Mouse (Mus musculus) spleen, embryonic (tissue): ENCODE measurements around the gene Fbxl7.

ENCODE experiments used
- CTCF ChIA-PET: fragments of 350-600 bp; sonication (Branson Sonifier 250); formaldehyde crosslinking; loops from one replicate; lab custom pipeline; 2022; lab: Charles Lee

The Fbxl7 gene

DNA sequence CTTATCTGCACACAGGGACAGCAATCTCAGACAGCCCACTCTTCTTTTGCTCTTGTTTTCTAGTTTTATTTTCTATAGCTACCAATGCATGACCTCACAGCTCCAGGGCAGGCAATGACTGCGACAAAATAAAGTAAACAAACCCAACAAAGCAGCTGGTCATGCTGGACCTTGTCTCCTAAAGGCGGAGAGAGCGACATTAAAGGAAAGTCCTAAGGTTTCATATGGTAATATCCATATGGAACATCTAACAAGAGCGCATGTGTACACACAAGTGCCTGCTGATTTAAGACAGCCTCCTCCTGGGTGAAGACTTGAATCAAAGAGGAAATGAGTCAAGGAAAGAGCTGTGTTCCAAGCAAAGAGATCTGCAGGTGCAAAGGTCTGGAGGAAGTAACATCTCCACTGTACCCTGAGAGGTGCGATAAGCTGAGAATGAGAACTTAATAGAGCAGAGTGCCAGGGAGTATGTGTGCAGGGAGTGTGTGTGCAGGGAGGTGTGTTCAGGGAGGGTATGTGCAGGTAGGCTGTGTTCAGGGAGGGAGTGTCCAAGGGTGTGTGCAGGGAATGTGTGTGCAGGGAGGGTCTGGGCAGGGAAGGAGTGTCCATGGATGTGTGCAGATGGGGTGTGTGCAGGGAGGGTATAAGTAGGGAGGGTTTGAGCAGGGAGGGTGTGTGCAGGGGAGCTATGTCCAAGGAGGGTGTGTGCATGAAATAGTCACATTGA is 193.3 kb downstream of the Fbxl7 start:
- CTCF ChIA-PET, result no interaction called here

DNA sequence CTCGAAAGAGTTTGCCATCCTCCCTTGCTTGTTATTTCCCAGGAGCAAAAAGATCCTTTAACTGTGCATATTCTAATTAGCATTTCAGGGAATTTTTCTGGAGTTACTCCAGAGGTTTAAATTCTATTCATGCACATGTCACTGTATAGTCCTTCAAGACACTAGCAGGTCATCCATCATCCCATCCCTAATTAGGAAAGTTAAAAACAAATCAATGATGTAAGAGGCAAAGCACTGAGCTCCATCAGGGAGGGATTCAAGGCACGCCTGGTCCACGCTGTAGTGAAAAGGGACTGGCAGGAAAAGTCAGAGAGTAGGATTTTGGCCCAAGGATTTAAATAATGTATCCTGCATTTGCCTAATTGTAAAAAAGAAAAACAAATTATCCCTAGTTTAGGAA is 202.3 kb downstream of the Fbxl7 start:
- CTCF ChIA-PET, result no interaction called here

DNA sequence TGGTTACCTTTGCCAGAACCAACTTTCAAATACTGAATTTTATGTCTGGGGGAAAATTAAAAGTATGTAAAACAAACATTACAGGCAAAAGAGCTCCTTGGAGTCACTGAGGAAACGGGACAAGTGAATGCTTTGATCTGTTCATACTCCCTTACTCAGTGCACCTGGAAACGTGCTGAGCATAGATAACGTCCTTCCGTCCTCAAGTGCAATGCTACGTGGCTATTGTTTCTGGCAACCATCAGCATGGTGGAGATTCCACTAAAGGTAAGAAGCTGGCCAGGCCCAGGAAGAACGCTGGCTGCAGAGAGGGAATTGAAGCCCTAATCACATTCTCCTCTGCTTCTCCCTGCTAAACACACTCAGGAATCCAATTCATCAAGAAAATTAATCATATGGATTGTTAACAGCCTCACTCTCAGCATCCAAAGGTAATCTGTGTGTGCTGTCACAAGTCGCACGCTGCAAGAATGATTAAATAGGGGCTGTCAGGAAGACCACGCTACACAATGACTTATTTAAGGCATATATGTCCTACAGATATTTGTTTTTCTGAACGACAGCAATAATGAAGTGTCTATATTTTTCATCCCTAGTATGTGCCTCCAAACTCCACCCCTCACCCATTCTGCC is 206.8 kb downstream of the Fbxl7 start:
- CTCF ChIA-PET, result no interaction called here

DNA sequence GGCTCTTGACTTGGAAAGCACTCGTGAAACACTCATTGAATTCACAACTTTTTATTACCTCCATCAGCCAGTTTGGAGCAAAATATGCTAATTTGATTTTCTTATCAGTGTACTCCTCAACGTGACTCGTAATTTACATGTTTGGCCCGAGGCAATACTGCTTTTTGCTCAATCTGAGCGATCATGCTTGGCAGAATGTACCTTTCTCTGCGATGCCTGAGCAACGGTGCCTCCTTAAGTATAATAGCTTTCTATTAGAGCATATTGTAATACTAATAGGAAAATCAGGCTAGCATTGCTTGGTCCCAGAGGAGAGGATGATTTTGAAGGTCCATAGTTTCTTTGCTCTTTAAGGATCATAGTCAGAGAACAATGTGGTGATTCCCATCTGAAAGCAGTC is 207.7 kb downstream of the Fbxl7 start:
- CTCF ChIA-PET, result no interaction called here

DNA sequence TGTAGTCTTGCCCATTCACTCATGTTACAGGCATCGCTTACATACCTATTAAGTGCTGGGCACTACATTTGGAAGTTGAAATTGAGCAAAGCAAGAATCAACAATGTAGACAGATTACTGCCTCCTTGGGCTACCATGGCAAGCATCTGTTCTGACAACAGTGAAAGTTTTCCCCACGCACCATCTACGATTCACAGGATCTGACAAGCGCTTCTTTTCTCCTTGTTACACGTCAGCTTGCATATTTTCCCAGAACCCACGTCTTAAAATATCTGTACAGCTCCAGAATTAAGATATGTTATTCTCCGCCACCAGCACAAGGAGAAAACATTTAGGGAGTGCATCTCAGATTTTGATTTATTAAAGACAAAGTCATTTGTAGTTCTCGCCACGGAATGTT is 213.1 kb downstream of the Fbxl7 start:
- CTCF ChIA-PET, result no interaction called here

DNA sequence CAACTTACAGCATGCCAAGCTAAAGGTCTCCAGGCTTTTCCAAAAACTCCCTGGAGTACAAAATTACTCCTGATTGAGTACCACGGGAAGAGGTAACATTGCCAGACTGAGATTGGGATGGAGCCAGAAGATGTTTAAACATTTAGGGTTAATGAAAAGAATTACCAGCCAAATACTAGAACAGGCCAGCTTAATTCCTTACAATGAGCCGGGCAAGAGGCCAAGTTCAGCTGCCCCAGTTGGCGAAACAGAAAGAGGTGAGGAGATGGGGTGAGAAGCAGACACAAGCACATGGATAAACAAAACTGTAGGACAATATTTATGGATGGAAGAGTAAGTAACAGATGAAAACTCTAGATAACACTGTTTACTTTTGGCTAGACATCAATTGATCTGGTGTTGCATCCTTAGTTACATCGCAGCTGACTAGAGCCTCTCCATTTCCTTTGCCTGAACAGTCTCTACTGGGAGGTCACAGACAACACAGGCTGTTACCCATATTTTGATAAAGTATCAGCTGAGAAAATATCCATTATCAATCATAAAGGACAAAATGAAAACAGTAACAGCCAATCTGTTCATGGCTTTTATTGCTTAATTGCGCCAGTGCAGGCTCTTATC is 222.0 kb downstream of the Fbxl7 start:
- CTCF ChIA-PET, result no interaction called here

DNA sequence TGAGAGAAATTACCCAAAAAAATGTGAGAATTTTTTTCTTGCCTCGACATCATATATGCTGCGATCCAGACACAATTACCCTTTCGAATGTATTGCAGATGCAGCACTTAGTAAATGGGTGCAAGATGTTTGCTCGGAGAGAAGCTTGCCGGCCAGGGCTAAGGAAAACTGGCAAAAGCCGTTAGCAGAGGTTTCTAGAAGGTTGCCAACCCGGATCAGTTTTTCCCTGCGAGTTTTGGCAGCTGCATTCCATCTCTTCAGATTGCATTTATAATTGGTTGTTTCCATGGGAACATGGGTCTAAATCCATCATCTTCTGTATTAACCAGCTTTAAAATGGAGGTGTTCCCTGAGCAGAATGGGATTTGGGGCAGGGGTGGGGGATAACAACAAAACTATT is 240.4 kb downstream of the Fbxl7 start:
- CTCF ChIA-PET, result no interaction called here

DNA sequence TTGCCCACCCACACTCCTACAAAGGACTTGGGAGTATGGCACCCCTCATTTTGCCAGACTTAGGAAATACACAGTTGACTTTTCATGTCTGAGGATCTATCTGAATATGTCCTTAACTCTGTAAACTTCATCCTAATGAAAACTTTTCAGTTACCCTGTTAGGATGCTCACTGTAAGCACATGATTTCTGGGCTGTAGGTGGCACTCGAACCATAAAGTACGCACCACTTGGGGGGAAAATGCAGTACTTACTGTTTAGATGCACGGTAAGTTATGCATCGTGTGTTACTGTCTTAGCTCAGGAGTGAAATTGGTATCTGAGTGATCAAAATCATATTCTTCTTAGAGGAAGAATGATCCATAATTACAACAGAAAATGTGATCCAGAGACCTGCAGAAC is 252.8 kb downstream of the Fbxl7 start:
- CTCF ChIA-PET, result no interaction called here

DNA sequence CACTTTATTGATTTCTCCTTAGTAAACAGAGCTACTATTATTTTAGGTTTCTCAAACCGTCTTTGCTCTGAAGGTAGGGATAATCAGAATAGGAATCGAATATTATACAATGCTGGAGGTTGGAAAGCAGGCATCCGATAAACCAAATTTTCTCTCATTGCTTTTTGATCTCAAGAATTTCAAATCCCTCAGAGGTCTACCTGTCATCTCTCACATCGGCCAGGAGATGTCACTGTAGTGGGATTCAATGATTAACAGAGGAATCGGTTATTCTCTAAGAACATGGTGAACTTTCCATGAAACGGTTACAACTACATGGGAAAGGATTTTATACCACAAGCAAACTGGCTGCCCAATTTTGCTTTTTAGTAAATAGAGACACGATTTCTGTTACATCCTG is 255.7 kb downstream of the Fbxl7 start:
- CTCF ChIA-PET, result no interaction called here

DNA sequence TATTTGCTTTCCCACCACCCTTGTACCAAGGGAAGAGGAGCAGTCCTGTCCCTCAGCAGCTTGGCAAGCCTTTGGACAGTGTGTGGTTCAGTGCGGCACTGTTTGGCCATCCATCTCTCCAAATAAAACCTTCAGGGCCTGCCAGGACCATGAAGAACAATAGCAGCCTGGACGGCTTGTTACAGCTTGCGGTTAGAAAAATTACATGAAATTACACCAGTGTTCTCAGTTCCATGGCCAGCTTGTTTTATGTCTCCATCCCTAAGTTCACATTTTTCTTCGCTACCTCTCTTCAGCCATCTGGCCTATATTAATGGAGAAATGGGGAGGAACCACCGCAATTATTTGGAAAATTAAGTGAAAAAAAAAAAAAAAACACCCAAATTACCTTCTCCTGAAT is 259.8 kb downstream of the Fbxl7 start:
- CTCF ChIA-PET, result no interaction called here

DNA sequence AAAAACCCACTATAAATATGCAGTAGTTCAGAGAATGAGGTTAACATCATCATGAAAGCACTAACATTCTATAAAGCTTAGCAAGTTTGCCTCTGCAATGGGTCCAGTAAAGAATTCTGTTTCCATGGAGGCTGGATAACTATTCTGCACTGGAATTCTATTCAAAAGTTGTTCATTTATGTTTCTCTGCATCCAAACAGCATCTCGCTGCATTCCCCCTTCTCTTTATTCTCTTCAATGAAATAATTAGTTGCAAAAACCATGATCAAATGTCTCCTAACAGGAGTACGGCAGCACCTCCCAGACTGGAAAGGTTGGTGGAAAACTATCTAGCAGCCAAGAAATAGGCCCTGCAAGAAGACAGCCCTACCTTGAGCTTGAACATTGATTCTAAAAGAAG is 267.2 kb downstream of the Fbxl7 start:
- CTCF ChIA-PET, result no interaction called here

DNA sequence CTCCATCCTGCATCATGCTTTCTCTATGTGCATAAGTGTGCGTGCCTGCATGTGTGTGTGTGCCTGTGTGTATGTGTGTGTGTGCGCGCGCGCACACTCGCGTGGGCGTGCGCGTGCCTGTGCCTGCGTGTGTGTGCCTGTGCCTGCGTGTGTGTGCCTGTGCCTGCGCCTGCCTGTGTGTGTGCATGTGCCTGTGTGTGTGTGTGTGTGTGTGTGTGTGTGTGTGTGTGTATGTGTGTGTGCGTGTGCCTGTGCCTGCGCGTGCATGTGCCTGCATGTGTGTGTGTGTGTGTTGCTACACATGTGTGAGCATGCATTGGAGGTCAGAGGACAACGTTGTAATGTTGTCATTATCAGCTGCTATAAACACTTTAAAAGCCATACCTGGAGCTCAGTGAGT is 272.1 kb downstream of the Fbxl7 start:
- CTCF ChIA-PET, result no interaction called here

DNA sequence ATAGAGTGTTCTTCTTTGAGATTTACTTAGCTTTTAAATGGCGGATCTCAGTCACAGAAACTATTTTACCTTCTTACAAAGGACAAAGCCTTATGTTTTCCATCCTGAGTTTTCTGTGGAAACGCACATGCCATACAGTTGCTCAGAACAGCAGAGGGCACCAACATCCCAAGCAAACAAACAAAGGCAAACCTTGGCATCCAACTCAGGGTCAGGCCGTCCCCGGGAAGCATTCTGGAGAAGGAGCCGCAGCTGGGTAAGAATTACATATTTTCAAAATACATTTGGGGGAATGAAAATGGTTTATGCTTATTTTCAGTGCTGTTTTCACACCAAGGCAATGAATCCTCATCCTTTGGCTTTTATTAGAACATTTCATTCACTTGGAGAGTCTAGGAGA is 275.1 kb downstream of the Fbxl7 start:
- CTCF ChIA-PET, result no interaction called here

DNA sequence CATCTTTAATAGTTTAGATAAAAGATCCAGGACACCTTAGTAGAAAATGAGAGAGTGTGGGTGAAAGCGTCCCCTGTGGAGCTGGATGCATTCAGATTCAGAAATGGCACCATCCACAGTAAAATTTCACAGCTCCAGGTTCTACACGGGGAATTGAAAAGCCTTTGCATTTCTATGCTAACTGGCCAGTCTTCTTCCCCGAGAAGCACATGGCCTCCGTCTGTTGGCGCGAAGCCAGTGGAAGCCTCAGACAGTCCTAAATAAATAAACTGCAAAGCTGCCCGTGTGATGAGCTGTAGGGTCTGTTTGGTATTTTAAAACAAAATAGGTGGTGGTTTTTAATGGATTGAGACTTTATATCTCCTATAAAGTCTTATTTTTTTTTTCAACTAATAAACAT is 276.2 kb downstream of the Fbxl7 start:
- CTCF ChIA-PET, result no interaction called here

DNA sequence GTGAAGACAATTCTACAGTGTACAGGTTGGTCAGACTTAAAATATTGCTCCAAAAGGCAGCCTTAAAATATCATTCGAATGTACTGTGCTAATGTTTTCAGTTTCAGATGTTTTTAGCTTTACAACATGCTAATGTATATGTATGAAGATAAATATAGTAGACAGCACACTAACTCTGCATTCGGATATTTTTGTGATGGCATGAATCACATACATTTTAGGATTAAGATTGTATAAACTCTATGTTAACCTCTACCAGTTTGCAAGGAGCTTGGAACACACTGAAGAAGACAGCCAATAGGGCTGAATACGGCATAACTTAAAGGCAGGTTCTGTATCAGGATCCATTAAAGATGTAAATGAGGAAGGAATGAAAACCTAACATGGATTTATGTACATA is 299.1 kb downstream of the Fbxl7 start:
- CTCF ChIA-PET, result no interaction called here

DNA sequence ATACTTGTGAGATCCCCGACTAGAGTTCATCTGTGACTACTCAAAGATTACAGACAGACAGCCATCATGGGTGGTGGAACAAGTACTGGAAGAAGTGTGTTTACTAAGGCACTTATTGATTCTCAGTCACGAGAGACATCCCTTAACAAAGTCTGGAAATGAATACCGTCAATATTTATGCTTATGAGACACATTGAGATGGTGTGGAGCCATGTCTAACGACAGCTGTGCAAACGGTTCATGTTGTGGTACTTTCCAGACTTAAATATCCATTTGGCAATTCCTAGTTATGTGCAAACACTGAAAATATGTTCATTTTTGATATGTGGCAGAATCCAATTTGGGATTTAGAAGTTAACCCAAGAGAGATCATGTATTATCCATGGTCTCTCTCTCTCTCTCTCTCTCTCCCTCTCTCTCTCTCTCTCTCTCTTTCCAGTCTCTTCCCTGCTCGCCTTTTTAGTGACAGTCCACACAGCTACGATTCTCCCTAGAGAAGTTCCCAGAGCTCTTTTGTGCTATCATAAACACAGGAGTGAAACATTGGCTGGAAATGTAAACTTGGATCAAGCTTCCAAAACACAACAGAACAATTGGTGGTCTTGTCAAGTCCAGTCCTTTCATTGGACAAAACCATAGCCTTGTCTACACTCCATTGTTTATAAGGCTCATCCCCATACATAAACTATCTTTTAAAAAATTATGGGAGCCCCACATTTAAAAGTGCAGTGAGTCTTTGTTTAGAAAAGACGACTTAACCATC is 315.3 kb downstream of the Fbxl7 start:
- CTCF ChIA-PET, result no interaction called here

DNA sequence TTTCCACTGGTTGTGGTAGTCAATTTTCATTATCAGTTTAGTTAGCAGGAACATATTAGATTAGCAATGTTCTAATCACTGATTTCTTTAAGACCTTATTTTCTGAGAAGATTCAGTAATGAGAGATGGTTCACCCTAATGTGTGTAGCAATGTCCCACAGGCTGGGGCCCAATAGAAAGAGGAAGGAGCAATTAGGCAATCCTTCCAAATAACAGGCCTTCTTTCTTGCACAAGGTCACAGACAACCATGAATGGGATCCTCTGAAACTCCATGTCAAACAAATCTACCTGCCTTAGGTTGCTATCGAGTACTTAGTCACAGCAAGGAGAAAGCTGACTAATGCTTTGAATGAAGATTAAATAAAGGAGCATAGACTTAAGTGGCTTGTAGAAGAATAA is 316.9 kb downstream of the Fbxl7 start:
- CTCF ChIA-PET, result no interaction called here

DNA sequence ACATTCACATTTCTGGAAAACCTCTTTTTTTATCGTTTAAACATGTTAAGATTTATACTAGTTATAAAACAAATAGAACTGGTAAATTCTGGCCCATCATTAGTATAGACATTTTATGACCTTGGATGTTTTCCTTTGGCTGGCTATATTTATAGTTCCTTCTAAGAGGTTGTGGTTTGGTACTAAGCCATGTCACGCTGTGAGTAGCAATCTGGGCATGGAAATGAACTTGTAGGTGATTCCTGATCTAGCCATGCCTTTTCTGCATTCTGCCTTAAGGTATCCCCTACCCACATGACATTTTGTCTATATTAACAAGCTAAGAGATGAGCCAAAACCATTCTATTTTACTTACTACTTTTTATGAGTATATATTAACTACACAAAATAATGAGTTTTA is 329.3 kb downstream of the Fbxl7 start:
- CTCF ChIA-PET, result no interaction called here

DNA sequence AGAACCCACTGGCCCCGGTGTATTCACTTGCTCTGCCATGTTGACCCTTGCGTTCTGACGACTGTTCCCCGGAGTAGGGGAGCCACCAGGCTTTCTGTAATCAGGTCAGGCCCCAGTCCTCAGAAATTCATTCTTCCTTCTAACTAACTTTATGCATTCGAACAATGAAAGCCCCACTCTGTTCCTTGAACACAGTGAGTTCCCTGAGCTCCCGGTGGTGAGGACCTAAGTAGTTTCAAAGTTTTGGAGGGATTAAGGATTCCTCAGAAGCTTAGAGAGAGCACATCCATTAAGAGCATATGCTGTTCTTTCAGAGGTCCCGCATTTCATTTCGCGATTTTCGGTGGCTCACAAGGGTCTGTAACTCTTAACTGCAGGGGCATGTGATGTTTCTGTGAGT is 341.8 kb downstream of the Fbxl7 start:
- CTCF ChIA-PET, result no interaction called here

DNA sequence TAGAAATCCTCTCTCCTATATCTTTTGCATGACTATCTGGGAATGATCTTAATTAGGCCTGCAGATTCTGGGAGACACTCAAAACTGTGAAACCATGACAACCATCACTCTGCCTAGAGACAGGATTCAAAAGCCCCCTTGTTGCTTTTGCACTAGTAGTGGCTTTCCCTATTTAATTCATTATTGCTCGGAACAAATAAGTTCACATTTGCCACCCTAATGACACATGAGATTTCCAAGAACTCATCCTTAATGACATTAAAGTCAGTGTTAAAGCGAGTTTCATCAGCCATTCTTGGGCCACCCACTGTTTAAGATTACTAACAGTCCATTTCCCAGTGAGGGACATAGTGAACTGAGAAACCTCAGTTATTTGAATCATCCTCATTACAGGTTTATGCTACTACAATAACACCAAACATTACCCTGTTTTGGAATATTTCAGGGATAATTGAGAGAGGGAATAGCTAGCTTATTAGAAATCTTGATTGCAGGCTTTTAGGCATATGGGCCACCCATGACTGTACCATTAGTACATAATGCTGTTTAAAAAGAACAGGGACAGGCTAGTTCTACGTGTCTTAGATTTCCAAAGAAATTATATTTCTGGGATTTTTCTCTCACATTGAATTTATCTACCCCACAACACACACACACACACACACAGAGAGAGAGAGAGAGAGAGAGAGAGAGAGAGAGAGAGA is 361.2 kb downstream of the Fbxl7 start:
- CTCF ChIA-PET, result no interaction called here

DNA sequence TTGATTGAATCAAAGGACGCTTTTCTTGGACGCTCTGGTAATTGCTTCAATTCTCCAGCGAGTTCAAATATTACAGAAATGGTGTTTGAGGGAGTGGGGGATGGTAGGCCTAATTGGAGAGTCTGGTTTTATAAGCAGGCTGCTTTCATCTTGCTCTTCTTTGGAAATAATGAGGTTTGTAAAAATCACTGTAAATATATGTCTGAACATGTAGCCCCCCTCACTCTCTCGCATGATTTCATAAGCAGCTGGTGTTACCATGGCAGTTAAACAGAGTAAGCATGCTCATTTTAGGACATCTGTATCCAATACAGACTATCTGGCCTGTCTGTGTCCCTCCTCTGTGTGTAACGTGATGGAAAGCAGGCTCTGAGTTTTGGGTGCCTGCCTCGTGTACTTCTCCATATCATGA is 376.2 kb downstream of the Fbxl7 start:
- CTCF ChIA-PET, result no interaction called here

DNA sequence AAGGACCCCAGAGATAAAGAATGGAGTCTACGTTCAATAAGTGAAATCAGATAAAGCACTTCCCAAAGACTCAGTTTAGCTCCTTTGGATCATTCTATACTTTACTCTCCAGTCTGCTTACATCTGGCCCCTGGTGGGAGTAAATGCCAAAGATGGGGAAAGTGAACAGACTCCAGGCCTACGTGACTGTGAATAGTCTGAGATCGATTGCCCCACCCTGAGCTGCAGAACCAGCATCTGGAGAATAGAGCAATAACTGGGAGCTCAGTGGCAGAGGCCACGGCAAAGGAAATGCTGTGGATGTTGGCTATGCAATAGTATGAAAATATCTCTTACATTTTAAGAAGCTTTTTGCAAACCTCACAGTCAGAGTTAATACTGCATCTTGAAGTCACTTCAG is 394.4 kb downstream of the Fbxl7 start:
- CTCF ChIA-PET, result no interaction called here
